Mouse (Mus musculus) lung, adult 2 months (tissue): Measurements from ENCODE around the gene Mgst3.

ENCODE experiments used
- CTCF ChIP-seq: fragments of 200-500 bp; IDR thresholded peaks from 2 replicates; pipeline ENCODE4 v1.5.1; 2011; ENCODE audit warnings: mild to moderate bottlenecking, low read length, control low read depth; ENCODE audit not compliant: insufficient read depth
- POLR2A ChIP-seq: fragments of 200-500 bp; IDR thresholded peaks from 2 replicates; pipeline ENCODE4 v1.6.1; 2011; ENCODE audit warnings: low read depth, mild to moderate bottlenecking, control low read depth, low read length, borderline replicate concordance; ENCODE audit errors: extremely low read depth

- no peak for TF ChIP-seq CTCF
- TF ChIP-seq POLR2A: 0 out of 2 replicates have a peak, but pooled peaks have one; percentile 25
Observed at GRCm38 (mm10) chr1:167349815-167350596, 43.6 kb downstream of the Mgst3 start, which contains the start of gene Aldh9a1.
